Mouse (Mus musculus) kidney, embryonic 15.5 days (tissue): ENCODE results near the gene Whrn. TPM values are rescaled to one million over a fixed set of nuclear protein-coding genes. Genes with fewer than 3 reads are reported as not detected.

Source experiments
- ATAC-seq: fragments of 200-750 bp; cut with Nextera tagmentation; replicated peaks from 2 replicates; pipeline ENCODE4 v1.8.0; 2017; ENCODE audit warnings: moderate TSS enrichment; ENCODE audit not compliant: low FRiP score
- H3K27ac ChIP-seq: fragments of 300-500 bp; sonication (generic); 2 replicates; pipeline ENCODE4 v1.5.1; 2015; ENCODE audit warnings: mild to moderate bottlenecking, inconsistent platforms
- H3K27me3 ChIP-seq: fragments of 300-500 bp; sonication (generic); 2 replicates; pipeline ENCODE4 v1.6.1; 2015; ENCODE audit warnings: inconsistent platforms
- H3K36me3 ChIP-seq: fragments of 300-500 bp; sonication (generic); 2 replicates; pipeline ENCODE4 v1.6.1; 2015; ENCODE audit warnings: inconsistent platforms
- H3K4me1 ChIP-seq: fragments of 300-500 bp; sonication (generic); 2 replicates; pipeline ENCODE4 v1.6.1; 2015; ENCODE audit warnings: inconsistent platforms
- H3K4me2 ChIP-seq: fragments of 300-500 bp; sonication (generic); 2 replicates; pipeline ENCODE4 v1.6.1; 2015; ENCODE audit warnings: moderate library complexity, mild to moderate bottlenecking, inconsistent platforms
- H3K4me3 ChIP-seq: fragments of 300-500 bp; sonication (generic); replicated peaks from 2 replicates; pipeline ENCODE4 v1.5.1; 2015; ENCODE audit warnings: mild to moderate bottlenecking, inconsistent platforms
- H3K9ac ChIP-seq: fragments of 300-500 bp; sonication (generic); 2 replicates; pipeline ENCODE4 v1.6.1; 2015; ENCODE audit warnings: mild to moderate bottlenecking, inconsistent platforms
- H3K9me3 ChIP-seq: fragments of 300-500 bp; sonication (generic); replicated peaks from 2 replicates; pipeline ENCODE4 v1.6.1; 2016; ENCODE audit warnings: inconsistent platforms
- WGBS: fragments of 180-500 bp; shearing (Covaris S2); methylation state at CpG from one replicate; pipeline ENCODE4 v1.1.7; 2015; ENCODE audit warnings: mixed read lengths; 5-methylcytosine and 5-hydroxymethylcytosine counted together
- polyA plus RNA-seq: library from polyadenylated mRNA; unstranded; fragments of >200 nt; fragmentation: Nextera tagmentation; extraction: Ambion mirVana; gene quantifications from 2 replicates; pipeline ENCODE4 v1.2.1, GENCODE M21; 2015

Whrn gene
- polyA plus RNA-seq, 1 experiment from 2014 or later: 6.1 TPM

- Histone ChIP-seq H3K4me2 (no peak overlapping the region), H3K4me3 (no peak overlapping the region), H3K27me3 (no peaks in the 10 kb centered on the region), H3K9me3 (no peaks in the 10 kb centered on the region), H3K4me1 (0 out of 2 replicates have a peak, but pooled peaks cover 2% of the 10 kb centered on the region), H3K9ac (no peak overlapping the region), H3K36me3 (peaks cover 65% of the 10 kb centered on the region), H3K27ac (no peak overlapping the region)
- ATAC-seq: no peak
- WGBS: 72% methylated on average over 11 of the region's 11 CpGs
Observed at GRCm38 (mm10) chr4:63385784-63386183, 110.0 kb downstream of the Whrn start.

DNA sequence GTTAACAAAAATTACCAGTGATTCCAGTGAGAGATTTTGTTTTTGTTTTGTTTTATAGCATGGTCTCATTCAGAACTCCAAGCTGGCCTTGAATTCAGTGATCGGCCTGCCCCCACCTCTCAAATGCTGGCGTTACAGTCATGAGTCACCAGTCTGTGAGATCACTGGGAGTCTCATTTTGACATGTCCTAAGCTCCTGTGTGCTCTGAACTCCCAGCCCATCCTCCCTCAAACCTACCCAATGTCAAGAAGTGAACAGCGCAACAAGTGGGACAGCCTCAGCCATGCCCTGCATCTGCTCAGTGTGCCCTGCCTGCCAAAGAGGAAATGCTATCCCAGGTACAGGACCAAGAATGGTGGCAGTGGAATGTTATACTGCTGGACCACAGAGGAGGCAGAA, 110.5 kb downstream of the Whrn start:
- Histone ChIP-seq H3K36me3 (peaks cover 65% of the 10 kb centered on the region), H3K4me2 (no peak overlapping the region), H3K27me3 (no peaks in the 10 kb centered on the region), H3K4me3 (no peak overlapping the region), H3K4me1 (0 out of 2 replicates have a peak, but pooled peaks cover 2% of the 10 kb centered on the region), H3K9ac (no peak overlapping the region), H3K9me3 (no peaks in the 10 kb centered on the region), H3K27ac (no peak overlapping the region)
- ATAC-seq: no peak
- 86% methylated on average over 3 of the region's 3 CpGs for WGBS

DNA sequence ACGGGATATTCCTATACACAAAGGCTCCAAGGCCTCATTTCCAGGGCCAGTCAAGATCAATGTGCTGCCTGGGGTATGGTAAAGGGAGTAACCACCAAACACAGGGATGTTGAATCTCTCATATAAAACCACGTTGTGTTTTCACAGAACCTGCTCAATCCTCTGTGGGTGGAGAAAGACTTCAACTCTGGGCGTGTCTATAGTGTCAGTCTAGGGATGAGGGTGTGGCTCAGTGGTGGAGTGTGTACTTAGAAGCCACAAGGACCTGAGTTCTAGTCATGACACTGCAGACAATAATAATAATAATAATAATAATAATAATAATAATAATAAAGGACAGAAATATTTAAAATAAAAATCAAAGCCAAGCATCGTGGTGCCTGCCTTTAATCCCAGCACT, 111.5 kb downstream of the Whrn start:
- no peak overlapping the region for H3K4me3 ChIP-seq
- no peak overlapping the region for H3K9ac ChIP-seq
- 95% methylated on average over 4 of the region's 4 CpGs for WGBS
- no peak for ATAC-seq
- no peak overlapping the region for H3K27ac ChIP-seq
- no peaks in the 10 kb centered on the region for H3K9me3 ChIP-seq
- no peaks in the 10 kb centered on the region for H3K27me3 ChIP-seq
- H3K4me1 ChIP-seq: 0 out of 2 replicates have a peak, but pooled peaks cover under 1% of the 10 kb centered on the region
- H3K4me2 ChIP-seq: no peak overlapping the region
- H3K36me3 ChIP-seq: peaks cover 74% of the 10 kb centered on the region

DNA sequence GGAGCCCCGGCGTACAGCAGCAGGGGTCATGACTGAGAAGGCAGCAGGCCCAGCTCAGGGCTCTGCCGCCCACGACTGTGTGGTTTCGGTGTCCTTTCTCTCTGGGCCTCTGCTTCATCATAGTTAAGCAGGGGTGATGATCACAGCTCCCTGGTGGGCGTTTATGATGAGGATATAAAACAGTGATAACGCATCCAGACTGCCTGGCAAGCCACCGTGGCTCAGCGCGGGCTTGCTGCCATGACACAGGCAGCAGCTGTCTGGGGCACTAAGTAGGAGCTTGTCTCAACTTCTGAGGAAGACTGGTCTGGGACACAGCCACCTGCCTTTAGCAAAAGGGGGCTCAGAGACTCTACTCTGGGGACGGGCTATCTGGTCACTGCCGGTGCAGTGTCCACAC, 112.3 kb downstream of the Whrn start:
- no peak overlapping the region for H3K27ac ChIP-seq
- H3K27me3 ChIP-seq: no peaks in the 10 kb centered on the region
- ATAC-seq: no peak
- peaks cover 82% of the 10 kb centered on the region for H3K36me3 ChIP-seq
- H3K9ac ChIP-seq: no peak overlapping the region
- H3K4me2 ChIP-seq: no peak overlapping the region
- WGBS: 75% methylated on average over 12 of the region's 12 CpGs
- H3K4me1 ChIP-seq: no peaks in the 10 kb centered on the region
- no peak overlapping the region for H3K4me3 ChIP-seq
- no peaks in the 10 kb centered on the region for H3K9me3 ChIP-seq

GRCm38 (mm10) chr4:63382676-63383369, 113.0 kb downstream of the Whrn start:
- WGBS: 84% methylated on average over 4 of the region's 4 CpGs

GRCm38 (mm10) chr4:63377483-63377882, 118.3 kb downstream of the Whrn start:
- Histone ChIP-seq H3K4me1 (no peaks in the 10 kb centered on the region), H3K27ac (no peak overlapping the region), H3K27me3 (no peaks in the 10 kb centered on the region), H3K36me3 (peaks cover 96% of the 10 kb centered on the region), H3K9me3 (no peaks in the 10 kb centered on the region), H3K9ac (no peak overlapping the region), H3K4me2 (no peak overlapping the region), H3K4me3 (no peak overlapping the region)
- no peak for ATAC-seq
- 76% methylated on average over 7 of the region's 7 CpGs for WGBS

More at GRCm38 (mm10) chr4:63382676-63383369, 113.0 kb downstream of the Whrn start:
- no peak overlapping the region for H3K4me2 ChIP-seq
- no peak overlapping the region for H3K27ac ChIP-seq
- H3K36me3 ChIP-seq: peaks cover 84% of the 10 kb centered on the region
- ATAC-seq: no peak
- H3K4me3 ChIP-seq: no peak overlapping the region
- no peak overlapping the region for H3K9ac ChIP-seq
- no peaks in the 10 kb centered on the region for H3K27me3 ChIP-seq
- H3K9me3 ChIP-seq: no peaks in the 10 kb centered on the region
- no peaks in the 10 kb centered on the region for H3K4me1 ChIP-seq

DNA sequence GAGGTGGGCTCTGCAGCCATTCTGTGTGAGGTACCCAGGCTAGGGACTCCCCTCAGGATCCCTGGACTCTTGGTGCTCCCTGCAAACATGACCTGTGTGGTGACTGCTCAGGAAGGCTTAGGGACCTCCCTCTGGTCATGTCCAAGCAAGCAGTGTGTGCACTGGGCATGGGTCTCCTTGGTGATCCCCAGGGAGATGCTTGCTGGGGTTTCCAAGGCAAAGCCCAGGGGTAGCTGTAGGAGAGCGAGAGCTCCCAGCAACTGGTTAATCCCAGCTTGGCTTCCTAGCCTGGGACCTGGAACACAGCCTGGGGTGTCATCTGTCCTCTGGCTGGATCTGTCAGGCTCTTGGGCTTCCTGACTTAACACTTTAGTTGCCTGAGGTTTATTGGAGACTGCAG, 120.4 kb downstream of the Whrn start:
- Histone ChIP-seq H3K4me2 (no peak overlapping the region), H3K27me3 (no peaks in the 10 kb centered on the region), H3K4me3 (no peak overlapping the region), H3K9ac (no peak overlapping the region), H3K9me3 (no peaks in the 10 kb centered on the region), H3K4me1 (no peaks in the 10 kb centered on the region), H3K27ac (no peak overlapping the region), H3K36me3 (peaks cover 89% of the 10 kb centered on the region)
- ATAC-seq: no peak
- 93% methylated on average over 1 of the region's 1 CpGs for WGBS

DNA sequence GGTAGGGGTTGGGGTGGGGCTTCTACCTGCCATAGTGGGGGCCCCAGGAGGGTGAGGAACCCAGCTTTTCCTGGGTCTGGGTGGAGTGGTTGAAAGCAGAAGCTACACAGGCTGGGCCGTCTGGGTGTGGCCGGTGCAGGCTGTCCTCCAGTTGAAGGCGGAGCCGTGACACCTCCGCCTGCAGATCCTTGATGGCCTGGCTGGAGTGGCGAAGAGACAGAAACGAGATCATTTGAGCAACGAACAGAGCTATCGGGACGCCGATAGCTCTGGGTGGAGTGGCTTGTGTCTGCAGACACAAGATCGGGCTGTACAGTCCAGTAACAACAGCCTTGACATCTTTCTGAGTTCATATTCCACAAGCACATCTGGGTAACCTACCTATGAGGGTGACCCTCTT, 121.5 kb downstream of the Whrn start:
- Histone ChIP-seq H3K36me3 (peaks cover 89% of the 10 kb centered on the region), H3K9me3 (no peaks in the 10 kb centered on the region), H3K4me1 (no peaks in the 10 kb centered on the region), H3K9ac (no peak overlapping the region), H3K27ac (no peak overlapping the region), H3K27me3 (no peaks in the 10 kb centered on the region), H3K4me3 (no peak overlapping the region), H3K4me2 (no peak overlapping the region)
- 61% methylated on average over 12 of the region's 12 CpGs for WGBS
- 0 out of 2 replicates have a peak, but pooled peaks have one; percentile 31 for ATAC-seq

- ATAC-seq: no peak; the same call in 1 of the 2 replicates
- H3K9me3 ChIP-seq: no peaks in the 10 kb centered on the region
- no peak overlapping the region for H3K4me3 ChIP-seq
- H3K4me1 ChIP-seq: no peaks in the 10 kb centered on the region
- WGBS: 88% methylated on average over 8 of the region's 8 CpGs
- H3K9ac ChIP-seq: no peak overlapping the region
- H3K36me3 ChIP-seq: peaks cover 86% of the 10 kb centered on the region
- no peak overlapping the region for H3K4me2 ChIP-seq
- no peaks in the 10 kb centered on the region for H3K27me3 ChIP-seq
- H3K27ac ChIP-seq: no peak overlapping the region
Observed at GRCm38 (mm10) chr4:63373404-63373803, 122.4 kb downstream of the Whrn start.

- Histone ChIP-seq H3K4me1 (no peaks in the 10 kb centered on the region), H3K4me2 (no peak overlapping the region), H3K27ac (no peak overlapping the region), H3K9ac (no peak overlapping the region), H3K36me3 (peaks cover 85% of the 10 kb centered on the region), H3K4me3 (no peak overlapping the region), H3K27me3 (no peaks in the 10 kb centered on the region), H3K9me3 (no peaks in the 10 kb centered on the region)
- no peak for ATAC-seq
- 48% methylated on average over 3 of the region's 3 CpGs for WGBS
Observed at GRCm38 (mm10) chr4:63371890-63372289, 123.9 kb downstream of the Whrn start.

GRCm38 (mm10) chr4:63370897-63371296, 124.9 kb downstream of the Whrn start:
- H3K9ac ChIP-seq: no peak overlapping the region
- H3K36me3 ChIP-seq: peaks cover 77% of the 10 kb centered on the region
- no peak for ATAC-seq
- 72% methylated on average over 7 of the region's 7 CpGs for WGBS
- no peaks in the 10 kb centered on the region for H3K4me1 ChIP-seq
- no peaks in the 10 kb centered on the region for H3K9me3 ChIP-seq
- H3K27ac ChIP-seq: no peak overlapping the region
- no peak overlapping the region for H3K4me2 ChIP-seq
- no peak overlapping the region for H3K4me3 ChIP-seq
- no peaks in the 10 kb centered on the region for H3K27me3 ChIP-seq

DNA sequence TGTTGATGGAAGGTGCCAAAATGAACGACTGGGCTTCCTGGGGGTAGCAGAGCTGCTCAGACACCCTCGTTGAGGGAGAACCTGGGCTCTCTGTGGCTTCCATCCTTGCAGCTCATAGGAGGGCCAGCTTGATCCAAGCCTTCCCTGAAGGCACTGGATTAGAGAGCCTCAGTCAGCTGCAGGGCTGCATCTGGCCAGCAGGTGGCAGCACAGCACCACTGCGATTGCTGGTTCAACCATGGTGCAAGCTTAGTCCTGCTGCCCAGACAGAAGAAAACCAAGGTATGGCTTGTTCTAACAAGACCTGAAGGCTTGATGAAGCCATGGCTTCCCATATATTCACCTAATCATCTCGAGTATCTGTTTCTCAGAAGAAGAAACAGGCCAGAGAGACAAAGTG, 127.2 kb downstream of the Whrn start:
- 18% methylated on average over 4 of the region's 4 CpGs for WGBS
- Histone ChIP-seq H3K27ac (no peak overlapping the region), H3K27me3 (no peaks in the 10 kb centered on the region), H3K9ac (no peak overlapping the region), H3K4me3 (no peak overlapping the region), H3K9me3 (no peaks in the 10 kb centered on the region), H3K4me2 (no peak overlapping the region), H3K36me3 (peaks cover 54% of the 10 kb centered on the region), H3K4me1 (no peaks in the 10 kb centered on the region)
- peak; percentile 20; the same call in 1 of the 2 replicates for ATAC-seq
